Mouse (Mus musculus): ENCODE measurements around the gene Gm4216. TPM values are rescaled to one million over a fixed set of nuclear protein-coding genes. Genes with fewer than 3 reads are reported as not detected.
"Not testable (repeated sequence)": the region's sequence is repeated elsewhere in the genome, so short reads cannot be mapped to it uniquely, and the experiment has no call there.

The Gm4216 gene
- not detected for total RNA-seq (2021)
- polyA plus RNA-seq (2012; rRNA removed), result not detected in 2 replicates
- long read RNA-seq, result 0 reads

GRCm38 (mm10) chr7:23019823-23020222 lies at the start of gene Gm4216:
TSS of gene Gm4216 (minus strand) at chr7:23019923.
- not testable (repeated sequence) for DNase-seq

- not testable (repeated sequence) for DNase-seq
Measured at GRCm38 (mm10) chr7:23067356-23067755, 47.6 kb upstream of the Gm4216 start, which contains the start of gene Gm8720. TSS of gene Gm8720 (minus strand) at chr7:23067456.

DNA sequence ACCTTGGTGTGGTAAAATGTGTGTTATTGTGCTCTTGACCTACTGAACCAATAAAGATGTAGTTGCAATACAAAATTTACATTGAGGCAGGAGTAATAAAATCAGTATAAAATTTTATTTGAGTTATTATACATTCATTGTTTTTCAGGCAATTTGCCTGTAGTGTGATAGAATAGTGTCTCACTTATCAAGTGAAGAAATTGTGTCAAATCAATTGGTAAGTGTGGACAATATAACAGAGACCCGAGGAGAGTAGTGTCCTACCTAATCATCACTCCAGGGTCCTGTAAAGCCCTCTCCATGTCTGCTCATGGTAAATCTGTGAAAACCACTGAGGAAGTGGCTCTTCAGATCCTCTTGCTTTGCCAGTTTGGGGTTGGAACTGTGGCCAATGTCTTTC lies 35.5 kb upstream of the Gm4216 start, which contains the start of gene Vmn1r163:
Gene Vmn1r163 (plus strand): TSS at position 301 of the 400 bp plus-strand sequence.
- not testable (repeated sequence) for DNase-seq

DNA sequence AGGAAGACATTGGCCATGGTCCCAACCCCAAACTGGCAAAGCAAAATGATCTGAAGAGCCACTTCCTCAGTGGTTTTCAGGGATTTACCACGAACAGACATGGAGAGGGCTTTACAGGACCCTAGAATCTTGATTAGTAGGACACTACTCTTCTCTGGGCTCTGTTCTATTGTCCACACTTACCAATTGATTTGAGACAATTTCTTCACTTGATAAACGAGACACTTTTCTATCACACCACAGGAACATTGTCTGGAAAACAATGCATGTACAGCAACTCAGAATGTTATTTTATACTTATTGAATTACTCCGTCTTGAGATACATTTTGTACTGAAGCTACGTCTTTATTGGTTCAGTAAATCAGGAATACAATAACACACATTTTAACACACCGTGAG lies 35.1 kb downstream of the Gm4216 start, which contains the start of gene Gm4214:
Gene Gm4214 (minus strand): TSS at position 101 of the 400 bp plus-strand sequence.
- DNase-seq, result not testable (repeated sequence)

Other genes starting within 250 kb of the Gm4216 start
- not detected for gene Vmn1r158, start 229.1 kb downstream of the Gm4216 start, total RNA-seq (2021)
- gene Vmn1r158, start 229.1 kb downstream of the Gm4216 start, polyA plus RNA-seq (2012; rRNA removed), result not detected in 2 replicates
- not detected for gene Vmn1r159, start 176.3 kb downstream of the Gm4216 start, total RNA-seq (2021)
- gene Vmn1r159, start 176.3 kb downstream of the Gm4216 start, polyA plus RNA-seq (2012; rRNA removed), result not detected in 2 replicates
- not detected for gene Vmn1r160, start 148.7 kb downstream of the Gm4216 start, total RNA-seq (2021)
- gene Vmn1r160, start 148.7 kb downstream of the Gm4216 start, polyA plus RNA-seq (2012; rRNA removed), result not detected in 2 replicates
- gene Gm4214, start 35.2 kb downstream of the Gm4216 start, total RNA-seq (2021), result not detected
- not detected in 2 replicates for gene Gm4214, start 35.2 kb downstream of the Gm4216 start, polyA plus RNA-seq (2012; rRNA removed)
- not detected for gene Vmn1r163, start 35.6 kb upstream of the Gm4216 start, total RNA-seq (2021)
- gene Vmn1r163, start 35.6 kb upstream of the Gm4216 start, polyA plus RNA-seq (2012; rRNA removed), result not detected in 2 replicates
- gene Gm8720, start 47.5 kb upstream of the Gm4216 start, total RNA-seq (2021), result not detected
- gene Gm8720, start 47.5 kb upstream of the Gm4216 start, polyA plus RNA-seq (2012; rRNA removed), result not detected in 2 replicates
- not detected for gene Gm10662, start 124.6 kb upstream of the Gm4216 start, total RNA-seq (2021)
- not detected in 2 replicates for gene Gm10662, start 124.6 kb upstream of the Gm4216 start, polyA plus RNA-seq (2012; rRNA removed)
- not detected for gene Vmn1r165, start 197.4 kb upstream of the Gm4216 start, total RNA-seq (2021)
- gene Vmn1r165, start 197.4 kb upstream of the Gm4216 start, polyA plus RNA-seq (2012; rRNA removed), result not detected in 2 replicates
- not detected for gene Vmn1r166, start 231.8 kb upstream of the Gm4216 start, total RNA-seq (2021)
- gene Vmn1r166, start 231.8 kb upstream of the Gm4216 start, polyA plus RNA-seq (2012; rRNA removed), result not detected in 2 replicates